Mouse (Mus musculus) neural tube, embryonic 11.5 days (tissue): ENCODE data around the gene Coasy. TPM values are rescaled to one million over a fixed set of nuclear protein-coding genes. Genes with fewer than 3 reads are reported as not detected.

Experiments
- ATAC-seq: fragments of 200-750 bp; cut with Nextera tagmentation; 2 replicates; pipeline ENCODE4 v1.8.0; 2017; ENCODE audit warnings: moderate number of reproducible peaks, mild to moderate bottlenecking, moderate TSS enrichment, moderate library complexity; ENCODE audit not compliant: insufficient read depth, low FRiP score, low TSS enrichment
- DNase-seq: peaks from one replicate; pipeline ENCODE4 v3.0.0-alpha.2; 2015; ENCODE audit warnings: low spot score
- H3K27ac ChIP-seq: fragments of 300-500 bp; sonication (generic); 2 replicates; pipeline ENCODE4 v1.5.1; 2014; ENCODE audit warnings: low read depth, mild to moderate bottlenecking, low read length
- H3K27me3 ChIP-seq: fragments of 300-500 bp; sonication (generic); 2 replicates; pipeline ENCODE4 v1.6.1; 2014; ENCODE audit warnings: mild to moderate bottlenecking, low read length, mixed read lengths; ENCODE audit not compliant: control insufficient read depth, insufficient read depth
- H3K36me3 ChIP-seq: fragments of 300-500 bp; sonication (generic); 2 replicates; pipeline ENCODE4 v1.6.1; 2014; ENCODE audit warnings: mild to moderate bottlenecking, low read length, moderate library complexity, mixed read lengths; ENCODE audit not compliant: control insufficient read depth, insufficient read depth
- H3K4me1 ChIP-seq: fragments of 300-500 bp; sonication (generic); 2 replicates; pipeline ENCODE4 v1.6.1; 2014; ENCODE audit warnings: low read length, mixed read lengths; ENCODE audit not compliant: control insufficient read depth, insufficient read depth
- H3K4me2 ChIP-seq: fragments of 300-500 bp; sonication (generic); 2 replicates; pipeline ENCODE4 v1.6.1; 2014; ENCODE audit warnings: low read depth, mild to moderate bottlenecking, moderate library complexity
- H3K4me3 ChIP-seq: fragments of 300-500 bp; sonication (generic); 2 replicates; pipeline ENCODE4 v1.5.1; 2014; ENCODE audit warnings: low read depth, low read length
- H3K9ac ChIP-seq: fragments of 300-500 bp; sonication (generic); 2 replicates; pipeline ENCODE4 v1.6.1; 2014; ENCODE audit warnings: mild to moderate bottlenecking, low read length
- H3K9me3 ChIP-seq: fragments of 300-500 bp; sonication (generic); 2 replicates; pipeline ENCODE4 v1.6.1; 2016; ENCODE audit warnings: low read length; ENCODE audit not compliant: control insufficient read depth
- WGBS: fragments of 180-500 bp; shearing (Covaris S2); extraction: QIAGEN DNeasy Blood & Tissue Kit; methylation state at CpG from one replicate; pipeline ENCODE4 v1.1.7; 2014; 5-methylcytosine and 5-hydroxymethylcytosine counted together
- polyA plus RNA-seq: library from polyadenylated mRNA; unstranded; fragments of >200 nt; fragmentation: Nextera tagmentation; extraction: Ambion mirVana; gene quantifications from 2 replicates; pipeline ENCODE4 v1.2.1, GENCODE M21; 2014

The Coasy gene
- polyA plus RNA-seq, 1 experiment from 2014 or later, result 55.5 TPM

DNA sequence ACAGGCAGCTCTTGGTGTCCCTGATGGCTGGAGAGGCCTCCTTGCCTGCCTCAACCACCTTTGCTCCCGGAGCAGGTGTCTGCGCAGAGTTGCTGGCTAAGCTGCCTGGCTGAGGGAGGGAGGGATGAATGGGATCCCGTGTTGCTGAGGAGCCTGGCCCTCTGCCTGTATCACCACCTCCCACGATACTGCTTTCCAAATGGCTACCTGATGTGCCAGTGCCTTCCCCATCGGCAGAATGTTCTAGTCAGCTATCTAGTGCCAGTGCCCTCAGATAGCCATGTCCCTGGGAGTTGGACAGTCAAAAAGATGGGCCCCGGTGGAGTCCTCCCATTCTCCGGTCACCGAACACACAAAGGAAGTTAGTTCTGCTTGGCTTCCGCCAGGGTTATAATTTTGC is 32.0 kb upstream of the Coasy start:
- H3K27me3 ChIP-seq, result no peaks in the 10 kb centered on the region
- DNase-seq (no peak), ATAC-seq (no peak)
- H3K27ac ChIP-seq, result no peak overlapping the region
- no peaks in the 10 kb centered on the region for H3K4me1 ChIP-seq
- H3K36me3 ChIP-seq, result peaks cover 5% of the 10 kb centered on the region
- H3K4me2 ChIP-seq, result no peak overlapping the region
- 92% methylated on average over 9 of the region's 9 CpGs for WGBS
- H3K9ac ChIP-seq, result no peak overlapping the region
- H3K4me3 ChIP-seq, result no peak overlapping the region
- no peaks in the 10 kb centered on the region for H3K9me3 ChIP-seq

DNA sequence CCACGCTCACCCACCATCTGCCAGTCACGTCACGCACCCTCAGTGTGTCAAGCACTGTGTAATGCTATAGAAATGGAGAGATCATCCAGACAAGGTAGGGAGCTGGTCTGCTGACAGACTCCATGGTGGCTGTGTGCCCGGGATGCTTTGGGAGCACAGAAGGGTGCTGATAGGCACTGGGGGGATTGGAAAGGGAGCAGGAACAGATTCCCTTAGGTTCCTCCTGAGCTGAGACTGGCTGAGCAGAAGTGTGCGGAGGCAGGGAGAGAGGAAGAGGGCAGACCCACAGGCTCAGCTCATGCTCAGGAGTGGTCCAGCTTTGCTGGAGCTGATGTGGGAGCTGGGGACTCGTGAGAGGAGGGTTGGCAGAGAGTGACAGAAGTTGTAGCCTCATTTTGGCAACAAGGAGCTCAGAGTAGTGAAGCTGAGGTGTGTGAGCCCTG is 31.3 kb upstream of the Coasy start:
- H3K4me2 ChIP-seq, result no peak overlapping the region
- no peak overlapping the region for H3K4me3 ChIP-seq
- DNase-seq, result no peak
- H3K9me3 ChIP-seq, result no peaks in the 10 kb centered on the region
- peaks cover 5% of the 10 kb centered on the region for H3K36me3 ChIP-seq
- H3K4me1 ChIP-seq, result no peaks in the 10 kb centered on the region
- H3K27ac ChIP-seq, result no peak overlapping the region
- WGBS, result 91% methylated on average over 6 of the region's 6 CpGs
- no peak overlapping the region for H3K9ac ChIP-seq
- no peak for ATAC-seq
- no peaks in the 10 kb centered on the region for H3K27me3 ChIP-seq

DNA sequence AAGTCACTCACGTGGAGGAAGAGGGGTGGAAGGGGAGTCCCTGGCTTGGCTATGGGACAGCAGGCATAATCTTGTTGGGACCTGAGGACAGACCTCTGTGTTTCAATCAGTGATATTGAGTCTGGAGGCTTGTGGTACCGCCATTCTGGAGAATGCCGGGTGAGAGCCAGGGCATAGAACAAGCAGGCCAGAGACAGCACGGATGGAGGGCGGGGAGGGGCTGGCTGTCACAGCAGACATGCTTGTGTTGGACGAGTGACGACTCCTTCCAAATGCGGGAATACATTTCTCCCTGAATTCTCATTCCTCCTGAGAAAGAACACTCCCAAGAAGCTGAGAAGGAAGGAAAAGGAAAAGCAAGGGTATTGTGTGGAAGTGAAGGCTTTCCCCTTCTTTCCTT is 30.7 kb upstream of the Coasy start:
- H3K27ac ChIP-seq, result no peak overlapping the region
- WGBS, result 86% methylated on average over 8 of the region's 8 CpGs
- no peaks in the 10 kb centered on the region for H3K4me1 ChIP-seq
- ATAC-seq (no peak), DNase-seq (no peak)
- H3K4me3 ChIP-seq, result no peak overlapping the region
- no peak overlapping the region for H3K9ac ChIP-seq
- H3K4me2 ChIP-seq, result no peak overlapping the region
- H3K36me3 ChIP-seq, result peaks cover 5% of the 10 kb centered on the region
- H3K27me3 ChIP-seq, result no peaks in the 10 kb centered on the region
- no peaks in the 10 kb centered on the region for H3K9me3 ChIP-seq

DNA sequence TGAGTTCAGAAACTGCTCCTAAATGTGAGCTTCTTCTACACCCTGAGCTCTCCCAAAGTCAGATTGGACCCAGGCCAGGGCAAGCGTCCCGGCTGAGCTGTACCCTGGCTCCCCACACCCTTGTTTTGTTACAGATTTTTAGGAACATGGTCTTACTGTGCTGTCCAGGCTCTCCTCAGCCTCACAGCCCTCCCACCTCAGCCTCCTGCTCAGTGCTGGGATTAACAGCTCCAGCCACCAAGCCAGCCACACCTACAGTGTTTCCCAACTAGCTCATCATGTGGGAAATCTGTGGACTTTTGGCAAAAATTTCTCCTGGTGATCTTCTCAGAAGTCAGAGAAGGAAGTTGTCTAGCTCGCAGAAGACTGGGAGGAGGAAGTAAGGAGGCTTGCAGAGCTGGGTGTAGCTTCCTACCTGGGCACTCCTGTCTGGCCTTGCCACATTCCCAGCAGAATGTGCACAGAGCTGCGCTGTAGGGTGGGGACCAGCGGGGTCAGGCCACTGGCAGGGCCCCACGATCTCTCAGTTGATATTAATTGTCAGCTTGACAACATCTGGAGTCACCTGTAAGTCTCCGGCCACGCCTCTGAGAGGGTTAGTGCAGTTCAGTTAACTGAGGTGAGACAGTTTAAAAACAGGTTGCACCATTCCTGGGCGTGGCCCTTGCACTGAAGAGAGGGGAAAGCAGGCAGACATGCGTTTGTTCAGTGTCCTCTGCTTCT is 29.5 kb upstream of the Coasy start:
- H3K36me3 ChIP-seq, result peaks cover 2% of the 10 kb centered on the region
- no peak overlapping the region for H3K9ac ChIP-seq
- ATAC-seq, result no peak
- no peak overlapping the region for H3K27ac ChIP-seq
- no peak overlapping the region for H3K4me2 ChIP-seq
- H3K9me3 ChIP-seq, result no peaks in the 10 kb centered on the region
- no peaks in the 10 kb centered on the region for H3K27me3 ChIP-seq
- WGBS, result 95% methylated on average over 10 of the region's 10 CpGs
- DNase-seq, result no peak
- H3K4me1 ChIP-seq, result no peaks in the 10 kb centered on the region
- H3K4me3 ChIP-seq, result no peak overlapping the region

DNA sequence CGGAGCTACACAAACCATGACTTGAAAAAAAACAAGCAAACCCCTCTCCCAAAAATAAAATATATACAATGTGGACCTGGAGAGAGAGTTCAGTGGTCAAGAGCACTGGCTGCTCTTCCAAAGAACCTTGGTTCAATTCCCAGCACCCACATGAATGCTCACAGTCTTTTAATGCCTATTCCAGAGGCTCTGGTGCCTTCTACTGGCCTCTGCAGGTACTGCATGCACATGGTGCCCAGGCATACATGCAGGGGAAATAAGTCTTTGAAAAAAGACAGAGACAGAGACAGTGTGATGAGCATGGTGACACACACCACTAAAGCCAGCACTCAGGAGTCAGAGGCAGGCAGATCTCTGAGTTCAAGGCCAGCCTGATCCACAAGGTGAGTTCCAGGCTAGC is 28.4 kb upstream of the Coasy start:
- H3K36me3 ChIP-seq, result peaks cover 2% of the 10 kb centered on the region
- ATAC-seq, result no peak
- no peak overlapping the region for H3K4me3 ChIP-seq
- DNase-seq, result no peak
- 93% methylated on average over 1 of the region's 1 CpGs for WGBS
- no peak overlapping the region for H3K9ac ChIP-seq
- no peaks in the 10 kb centered on the region for H3K4me1 ChIP-seq
- no peaks in the 10 kb centered on the region for H3K27me3 ChIP-seq
- no peak overlapping the region for H3K27ac ChIP-seq
- no peaks in the 10 kb centered on the region for H3K9me3 ChIP-seq
- no peak overlapping the region for H3K4me2 ChIP-seq

DNA sequence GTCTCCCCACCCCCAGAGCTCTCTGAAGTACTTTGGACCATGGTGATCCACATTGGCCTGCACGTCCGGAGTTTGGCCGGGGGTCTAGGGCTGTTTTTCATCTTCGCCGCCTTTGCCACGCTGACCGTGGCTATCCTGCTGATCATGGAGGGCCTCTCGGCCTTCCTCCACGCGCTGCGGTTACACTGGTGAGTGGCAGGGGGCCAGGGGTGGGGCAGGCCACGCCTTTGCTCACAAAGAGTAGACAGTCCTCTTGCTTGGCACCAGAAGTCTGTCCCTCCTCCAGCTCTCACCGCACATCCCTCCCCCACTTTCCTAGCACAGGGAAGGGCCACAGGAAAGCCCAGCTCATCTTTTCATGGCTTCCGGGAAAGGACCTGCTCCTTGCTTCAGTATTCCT is 26.9 kb upstream of the Coasy start:
- peaks cover 2% of the 10 kb centered on the region for H3K36me3 ChIP-seq
- H3K4me3 ChIP-seq, result no peak overlapping the region
- H3K9ac ChIP-seq, result no peak overlapping the region
- no peak for ATAC-seq
- no peaks in the 10 kb centered on the region for H3K27me3 ChIP-seq
- no peaks in the 10 kb centered on the region for H3K4me1 ChIP-seq
- no peak for DNase-seq
- WGBS, result 86% methylated on average over 14 of the region's 14 CpGs
- no peak overlapping the region for H3K27ac ChIP-seq
- no peaks in the 10 kb centered on the region for H3K9me3 ChIP-seq
- no peak overlapping the region for H3K4me2 ChIP-seq

DNA sequence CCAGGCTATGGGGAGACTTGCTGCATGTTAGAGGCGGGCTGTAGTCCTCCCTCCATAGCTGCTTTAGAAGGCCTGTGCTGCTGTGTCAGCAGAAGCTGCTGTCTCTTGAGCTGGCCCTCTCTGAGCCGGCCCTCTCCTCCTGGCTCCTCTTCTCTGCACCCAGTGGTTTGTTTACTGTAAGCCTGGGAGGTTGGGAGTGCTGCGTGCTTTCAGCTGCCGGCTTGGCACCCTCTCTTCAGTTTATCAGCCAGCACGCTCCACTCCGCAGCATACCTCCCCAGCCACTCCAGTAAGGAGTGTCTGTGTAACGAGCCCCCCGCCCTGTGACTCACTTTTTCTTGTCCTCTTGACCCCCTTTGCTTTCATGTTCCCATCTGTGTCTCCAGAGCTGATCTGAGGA is 25.5 kb upstream of the Coasy start:
- H3K36me3 ChIP-seq, result peaks cover 2% of the 10 kb centered on the region
- ATAC-seq (no peak), DNase-seq (no peak)
- no peak overlapping the region for H3K9ac ChIP-seq
- no peaks in the 10 kb centered on the region for H3K9me3 ChIP-seq
- H3K4me2 ChIP-seq, result no peak overlapping the region
- H3K4me3 ChIP-seq, result no peak overlapping the region
- no peaks in the 10 kb centered on the region for H3K4me1 ChIP-seq
- WGBS, result 61% methylated on average over 8 of the region's 8 CpGs
- H3K27ac ChIP-seq, result no peak overlapping the region
- no peaks in the 10 kb centered on the region for H3K27me3 ChIP-seq

DNA sequence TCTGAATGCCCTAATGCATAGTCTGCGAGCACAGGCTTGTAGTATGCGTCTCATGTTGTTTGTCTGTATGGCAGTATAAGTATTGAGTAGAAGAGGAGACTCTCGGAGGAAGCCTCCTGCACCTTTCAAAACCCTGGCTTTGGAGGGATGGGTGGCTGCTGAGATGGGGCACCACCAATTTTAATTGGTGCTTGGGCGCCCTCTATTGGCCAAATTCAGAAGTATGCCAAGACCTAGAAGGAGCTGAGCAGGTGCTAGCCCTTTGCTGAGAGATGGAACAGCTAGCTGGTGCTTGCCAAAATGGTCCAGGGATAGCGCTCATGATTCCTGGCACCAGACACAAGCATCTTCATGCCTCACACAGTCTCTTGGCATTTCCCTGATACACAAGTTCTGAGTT is 24.5 kb upstream of the Coasy start:
- peak; percentile 81 for DNase-seq
- H3K4me3 ChIP-seq, result no peak overlapping the region
- peaks cover 5% of the 10 kb centered on the region for H3K36me3 ChIP-seq
- H3K4me2 ChIP-seq, result no peak overlapping the region
- no peaks in the 10 kb centered on the region for H3K27me3 ChIP-seq
- no peak for ATAC-seq
- no peaks in the 10 kb centered on the region for H3K9me3 ChIP-seq
- H3K9ac ChIP-seq, result no peak overlapping the region
- 45% methylated on average over 5 of the region's 5 CpGs for WGBS
- H3K27ac ChIP-seq, result no peak overlapping the region
- no peaks in the 10 kb centered on the region; the same call in 1 of the 2 replicates for H3K4me1 ChIP-seq

DNA sequence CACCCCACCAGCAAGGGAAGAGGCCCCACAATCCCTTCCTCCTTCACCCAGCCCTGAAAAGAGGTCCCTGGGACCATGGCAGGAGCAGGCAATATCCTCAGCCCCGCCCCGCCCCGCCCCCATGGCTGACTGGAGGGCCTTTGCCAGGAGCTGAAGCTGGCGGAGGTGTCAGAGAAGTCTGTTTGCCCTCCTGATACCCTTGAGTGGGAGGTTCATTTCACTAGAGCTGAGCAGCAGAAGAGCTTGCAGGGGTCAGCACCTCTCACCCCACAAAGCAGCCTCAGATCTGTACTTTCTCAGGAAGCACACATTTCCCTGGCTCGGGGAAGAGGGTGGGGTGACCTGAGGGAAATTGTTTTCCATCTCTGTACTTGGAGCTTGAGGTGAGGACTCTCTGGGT is 23.6 kb upstream of the Coasy start:
- H3K4me2 ChIP-seq, result no peak overlapping the region
- H3K4me3 ChIP-seq, result no peak overlapping the region
- 73% methylated on average over 5 of the region's 5 CpGs for WGBS
- no peak overlapping the region for H3K27ac ChIP-seq
- H3K9me3 ChIP-seq, result no peaks in the 10 kb centered on the region
- peaks cover 8% of the 10 kb centered on the region for H3K4me1 ChIP-seq
- no peak overlapping the region for H3K9ac ChIP-seq
- no peak for DNase-seq
- no peaks in the 10 kb centered on the region for H3K27me3 ChIP-seq
- ATAC-seq, result no peak
- peaks cover 2% of the 10 kb centered on the region for H3K36me3 ChIP-seq
